Mouse (Mus musculus) right cerebral cortex, postnatal 4 days (tissue): ENCODE measurements around the gene Srebf2.

Experiments used
- DNase-seq: peaks from one replicate; pipeline ENCODE4 v3.0.0-alpha.2; 2022

Srebf2 gene

GRCm38 (mm10) chr15:82209295-82210050 lies 62.5 kb downstream of the Srebf2 start:
- DNase-seq = no peak

GRCm38 (mm10) chr15:82210801-82211200 lies 63.8 kb downstream of the Srebf2 start:
- DNase-seq = no peak

- DNase-seq = no peak
Measured at GRCm38 (mm10) chr15:82211281-82211680, 64.3 kb downstream of the Srebf2 start.

- no peak for DNase-seq
Measured at GRCm38 (mm10) chr15:82211911-82212751, 65.2 kb downstream of the Srebf2 start.

GRCm38 (mm10) chr15:82212752-82213063 lies 65.7 kb downstream of the Srebf2 start, which contains the start of gene Shisa8:
TSS of gene Shisa8 (minus strand) at chr15:82212815.
- no peak for DNase-seq

GRCm38 (mm10) chr15:82213222-82213621 lies 66.2 kb downstream of the Srebf2 start:
- no peak for DNase-seq

- DNase-seq = no peak
Measured at GRCm38 (mm10) chr15:82215332-82216046, 68.5 kb downstream of the Srebf2 start.

- DNase-seq = no peak
Measured at GRCm38 (mm10) chr15:82216142-82216827, 69.3 kb downstream of the Srebf2 start.

- no peak for DNase-seq
Measured at GRCm38 (mm10) chr15:82217039-82217438, 70.1 kb downstream of the Srebf2 start.

GRCm38 (mm10) chr15:82217980-82218379 lies 71.0 kb downstream of the Srebf2 start:
- DNase-seq = no peak

- no peak for DNase-seq
Measured at GRCm38 (mm10) chr15:82218778-82219666, 72.0 kb downstream of the Srebf2 start.

- no peak for DNase-seq
Measured at GRCm38 (mm10) chr15:82220003-82220675, 73.2 kb downstream of the Srebf2 start.

GRCm38 (mm10) chr15:82221104-82221860 lies 74.3 kb downstream of the Srebf2 start:
- DNase-seq = no peak

GRCm38 (mm10) chr15:82223251-82223650 lies 76.3 kb downstream of the Srebf2 start:
- DNase-seq = no peak

GRCm38 (mm10) chr15:82223657-82224601 lies 76.9 kb downstream of the Srebf2 start, which contains the start of gene Tnfrsf13c:
TSS of gene Tnfrsf13c (minus strand) at chr15:82224369.
- DNase-seq = no peak

- no peak for DNase-seq
Measured at GRCm38 (mm10) chr15:82224602-82225215, 77.7 kb downstream of the Srebf2 start.

GRCm38 (mm10) chr15:82225769-82226168 lies 78.8 kb downstream of the Srebf2 start:
- DNase-seq = no peak

GRCm38 (mm10) chr15:82229542-82230045 lies 82.6 kb downstream of the Srebf2 start:
- DNase-seq = no peak
